In genomic region chr7:110706696-110707087, GRCm38 (mm10) we compare ENCODE assay signal across 10 mouse cellular contexts.
DNase-seq lines count a peak whose midpoint lies in the region; ATAC-seq and TF ChIP-seq lines count a peak whose summit lies in the region.
"Had no signal": no experiment of that assay in that cellular context is flagged by ENCODE, and none has a peak within 500 bp of the region (broad histone marks: within the 10 kb centered on the region; RNA-seq: fewer than 3 reads in every experiment).

No protein-coding gene starts in this region.

- H3K9ac ChIP-seq in lung, embryonic 14.5 days = no peak overlapping the region
- no peak overlapping the region for H3K9ac ChIP-seq in forebrain, embryonic 15.5 days (replicated peaks)
- H3K9ac ChIP-seq: midbrain, embryonic 12.5 days had no signal

- no peak overlapping the region for H3K4me2 ChIP-seq in lung, embryonic 14.5 days
- H3K4me2 ChIP-seq in forebrain, embryonic 15.5 days (replicated peaks) = no peak overlapping the region
- H3K4me2 ChIP-seq: midbrain, embryonic 12.5 days had no signal

- H3K9me3 ChIP-seq in lung, embryonic 14.5 days (ENCODE audit: low read depth, low read length) = peaks cover 4% of the 10 kb centered on the region; the same call in 1 of the 2 replicates
- no peaks in the 10 kb centered on the region for H3K9me3 ChIP-seq in forebrain, embryonic 15.5 days

- intact Hi-C loops in gastrocnemius, postnatal 14 days (cut with DNase I; ENCODE audit: low total_unique reads) = no loop called here

- no peak; the same call in 1 of the 2 replicates for ATAC-seq in lung, embryonic 14.5 days (ENCODE audit: insufficient read depth)
- ATAC-seq in forebrain, embryonic 15.5 days (replicated peaks) = no peak

- H3K4me3 ChIP-seq in lung, embryonic 14.5 days (ENCODE audit: low read depth, low read length) = no peak overlapping the region
- no peak overlapping the region for H3K4me3 ChIP-seq in forebrain, embryonic 15.5 days
- H3K4me3 ChIP-seq: midbrain, embryonic 12.5 days had no signal

- H3K27me3 ChIP-seq in lung, embryonic 14.5 days (ENCODE audit: insufficient read depth, low read length) = no peaks in the 10 kb centered on the region
- no peaks in the 10 kb centered on the region for H3K27me3 ChIP-seq in forebrain, embryonic 15.5 days
- H3K27me3 ChIP-seq: midbrain, embryonic 12.5 days had no signal

- H3K27ac ChIP-seq in lung, embryonic 14.5 days (ENCODE audit: low read depth) = no peak overlapping the region
- no peak overlapping the region for H3K27ac ChIP-seq in forebrain, embryonic 15.5 days (replicated peaks)
- H3K27ac ChIP-seq: midbrain, embryonic 12.5 days had no signal

- no peak for TF ChIP-seq CTCF in lung, embryonic 14.5 days (IDR thresholded peaks at IDR 0.05; ENCODE audit: low read depth)

- H3K4me1 ChIP-seq in lung, embryonic 14.5 days (ENCODE audit: insufficient read depth) = peaks cover 9% of the 10 kb centered on the region; the same call in 1 of the 2 replicates
- no peaks in the 10 kb centered on the region for H3K4me1 ChIP-seq in forebrain, embryonic 15.5 days
- H3K4me1 ChIP-seq: midbrain, embryonic 12.5 days had no signal

- H3K36me3 ChIP-seq in lung, embryonic 14.5 days (ENCODE audit: insufficient read depth) = no peaks in the 10 kb centered on the region
- H3K36me3 ChIP-seq in forebrain, embryonic 15.5 days = no peaks in the 10 kb centered on the region
- H3K36me3 ChIP-seq: midbrain, embryonic 12.5 days had no signal

- DNase-seq in kidney, adult 11 months = peak; percentile 28
- no peak for DNase-seq in kidney, adult 18-20 months
- DNase-seq in MN1 (ENCODE audit: low spot score) = peak; percentile 68
- peak; percentile 76 for DNase-seq in gastrocnemius, postnatal 14 days
- DNase-seq in lung, embryonic 14.5 days = peak; percentile 80
- no peak for DNase-seq in cerebellum, postnatal 14 days
- DNase-seq in thymus, postnatal 36 days = no peak
- DNase-seq: adrenal gland, adult 8-10 months had no signal

- 36% methylated on average over 10 of the region's 10 CpGs for WGBS in lung, embryonic 14.5 days
- WGBS in forebrain, embryonic 15.5 days = 39% methylated on average over 10 of the region's 10 CpGs

Comparison
In these comparisons a context has a peak if more than half of its experiments do, and no peak if none do; other contexts are left out.
1. DNase-seq: peak in kidney, adult 11 months (single experiment), MN1 (single experiment), gastrocnemius, postnatal 14 days (single experiment) and lung, embryonic 14.5 days (single experiment); none in kidney, adult 18-20 months (single experiment), cerebellum, postnatal 14 days (0 of 2) and thymus, postnatal 36 days (0 of 2).